Mouse (Mus musculus) small intestine, adult 2 months (tissue): Measurements from ENCODE around the gene Hnrnpa0. TPM values are rescaled to one million over a fixed set of nuclear protein-coding genes. Genes with fewer than 3 reads are reported as not detected.
"Not testable (repeated sequence)": the region's sequence is repeated elsewhere in the genome, so short reads cannot be mapped to it uniquely, and the experiment has no call there.

Experiments
- H3K27ac ChIP-seq: fragments of 200-500 bp; 2 replicates; pipeline ENCODE4 v1.5.1; 2012; ENCODE audit warnings: low read depth, low read length, control low read depth, inconsistent platforms; ENCODE audit not compliant: insufficient read depth
- H3K27me3 ChIP-seq: fragments of 200-500 bp; 2 replicates; pipeline ENCODE4 v1.6.1; 2012; ENCODE audit warnings: mild to moderate bottlenecking, moderate library complexity, low read length, inconsistent platforms; ENCODE audit not compliant: control insufficient read depth, insufficient read depth
- H3K36me3 ChIP-seq: fragments of 200-500 bp; 2 replicates; pipeline ENCODE4 v1.6.1; 2012; ENCODE audit warnings: mild to moderate bottlenecking, low read length, control low read depth, inconsistent platforms; ENCODE audit not compliant: control insufficient read depth, insufficient read depth
- H3K4me1 ChIP-seq: fragments of 200-500 bp; 2 replicates; pipeline ENCODE4 v1.6.1; 2012; ENCODE audit warnings: low read length, inconsistent platforms, mixed read lengths; ENCODE audit not compliant: control insufficient read depth, insufficient read depth, insufficient read length
- H3K4me3 ChIP-seq: fragments of 200-500 bp; 2 replicates; pipeline ENCODE4 v1.5.1; 2012; ENCODE audit warnings: low read depth, mild to moderate bottlenecking, control low read depth, inconsistent platforms, low read length, moderate library complexity
- CTCF ChIP-seq: fragments of 200-500 bp; IDR thresholded peaks from 2 replicates; pipeline ENCODE4 v1.5.1; 2012; ENCODE audit warnings: low read depth, mild to moderate bottlenecking, control low read depth, inconsistent platforms, low read length, moderate library complexity, mixed read lengths; ENCODE audit not compliant: insufficient replicate concordance, insufficient read length; ENCODE audit errors: extremely low read depth
- POLR2A ChIP-seq: fragments of 200-500 bp; IDR thresholded peaks from 2 replicates; pipeline ENCODE4 v1.6.1; 2012; ENCODE audit warnings: low read depth, mild to moderate bottlenecking, control low read depth, inconsistent platforms, low read length, moderate library complexity
- WGBS: fragments of 180-500 bp; shearing (Covaris S2); methylation state at CpG from one replicate; pipeline ENCODE4 v1.1.7; 2018; 5-methylcytosine and 5-hydroxymethylcytosine counted together
- polyA plus RNA-seq: library from polyadenylated mRNA; depleted of rRNA; stranded (reverse); fragments of >200 nt; gene quantifications from 2 replicates; pipeline ENCODE4 v1.2.3, GENCODE M21; 2012

Gene Hnrnpa0
- polyA plus RNA-seq, 1 experiment: 94.1 TPM

DNA sequence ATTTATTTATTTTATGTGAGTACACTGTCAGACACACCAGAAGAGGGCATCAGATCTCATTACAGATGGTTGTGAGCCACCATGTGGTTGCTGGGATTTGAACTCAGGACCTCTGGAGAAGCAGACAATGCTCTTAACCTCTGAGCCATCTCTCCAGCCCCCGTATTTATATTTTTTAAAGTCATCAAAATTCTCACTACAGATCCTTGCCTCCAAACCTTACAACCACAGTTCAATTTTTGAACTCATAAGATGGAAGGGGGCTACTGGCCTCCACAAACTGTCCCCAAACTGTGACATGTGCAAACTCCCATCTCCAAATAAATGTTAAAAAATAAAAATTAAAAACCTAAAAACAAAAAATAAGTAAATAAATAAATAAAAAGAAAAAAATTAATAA lies 19.4 kb upstream of the Hnrnpa0 start:
- Histone ChIP-seq H3K27me3 (peaks cover 3% of the 10 kb centered on the region; the same call in 1 of the 2 replicates), H3K4me1 (peaks cover 2% of the 10 kb centered on the region; the same call in 1 of the 2 replicates), H3K36me3 (no peaks in the 10 kb centered on the region), H3K4me3 (no peak overlapping the region), H3K27ac (no peak overlapping the region)
- TF ChIP-seq POLR2A (no peak), CTCF (no peak)
- WGBS: 86% methylated on average over 1 of the region's 1 CpGs

DNA sequence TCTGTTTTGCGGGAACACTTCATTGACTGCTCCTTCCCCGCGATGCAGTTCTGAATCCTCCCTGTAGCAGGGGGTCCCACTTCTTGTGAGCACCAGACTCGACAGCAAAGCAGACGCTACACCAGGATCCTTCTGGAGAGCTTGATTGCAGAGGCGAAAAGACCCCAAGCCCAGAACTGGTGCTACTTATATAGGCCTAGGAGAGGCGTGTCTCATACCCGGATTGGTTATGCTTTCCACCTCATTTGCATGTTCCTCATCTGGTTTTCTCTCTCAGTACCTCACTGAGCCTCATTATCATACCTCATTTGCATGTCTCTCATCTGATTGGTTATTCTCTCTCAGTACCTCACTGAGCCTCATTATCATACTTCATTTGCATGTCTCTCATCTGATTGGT lies 18.2 kb upstream of the Hnrnpa0 start:
- 97% methylated on average over 8 of the region's 8 CpGs for WGBS

DNA sequence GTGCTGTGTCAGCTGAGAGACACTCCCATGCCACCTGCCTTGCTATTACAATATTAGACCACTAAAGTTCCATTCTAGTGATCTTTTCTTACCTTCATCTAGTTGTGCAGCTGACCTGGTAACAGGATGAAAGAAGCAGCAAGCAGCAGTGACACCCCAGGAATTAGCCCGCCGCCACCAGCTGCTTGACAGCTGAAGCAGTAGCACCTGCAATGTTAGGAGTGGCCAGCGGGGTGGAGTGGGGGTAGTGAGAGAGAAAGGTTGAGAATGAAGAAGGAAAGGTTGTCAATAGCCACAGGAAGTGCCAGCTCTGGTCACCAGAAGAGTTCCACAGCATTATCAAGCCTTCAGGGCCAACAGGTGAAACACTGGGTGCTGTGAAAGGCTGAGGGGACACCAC lies 3.3 kb upstream of the Hnrnpa0 start:
- Histone ChIP-seq H3K27ac (no peak overlapping the region), H3K36me3 (peaks cover 3% of the 10 kb centered on the region; the same call in 1 of the 2 replicates), H3K4me3 (no peak overlapping the region), H3K27me3 (no peaks in the 10 kb centered on the region), H3K4me1 (peaks cover 9% of the 10 kb centered on the region; the same call in 1 of the 2 replicates)
- WGBS: 39% methylated on average over 3 of the region's 3 CpGs
- TF ChIP-seq CTCF (no peak), POLR2A (no peak)

More for the DNA sequence above, 18.2 kb upstream of the Hnrnpa0 start:
- H3K36me3 ChIP-seq, H3K27ac ChIP-seq, H3K27me3 ChIP-seq, H3K4me3 ChIP-seq, H3K4me1 ChIP-seq: not testable (repeated sequence)

DNA sequence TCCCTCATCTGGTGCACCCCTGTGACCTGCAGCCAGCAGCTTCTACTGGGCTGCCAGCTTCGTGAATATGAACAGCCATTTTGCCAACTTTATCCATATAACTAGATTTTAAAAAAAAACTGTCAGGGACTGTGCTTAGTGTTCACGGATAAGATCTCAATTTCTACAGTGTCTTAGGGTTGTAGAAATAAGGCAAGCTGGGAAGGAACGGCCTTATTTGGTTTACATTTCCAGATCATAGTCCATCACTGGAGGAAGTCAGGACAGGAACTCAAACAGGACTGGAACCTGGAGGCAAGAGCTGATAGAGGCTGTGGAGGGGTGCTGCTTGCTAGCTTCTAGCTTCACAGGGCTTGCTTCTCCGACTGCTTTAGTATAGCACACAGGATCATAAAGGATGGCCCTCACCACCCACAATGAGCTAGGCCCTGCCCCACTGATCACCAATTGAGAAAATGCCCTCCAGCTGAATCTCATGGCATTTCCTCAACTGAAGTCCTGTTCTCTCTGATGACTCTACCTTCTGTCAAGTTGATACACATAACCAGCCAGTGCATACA lies 1.4 kb upstream of the Hnrnpa0 start:
- 8% methylated on average over 4 of the region's 4 CpGs for WGBS
- Histone ChIP-seq H3K4me1 (peaks cover 9% of the 10 kb centered on the region; the same call in 1 of the 2 replicates), H3K27me3 (no peaks in the 10 kb centered on the region), H3K27ac (peak overlapping the region; percentile 83), H3K4me3 (peak overlapping the region; percentile 94), H3K36me3 (peaks cover 4% of the 10 kb centered on the region; the same call in 1 of the 2 replicates)
- TF ChIP-seq CTCF: no peak
- TF ChIP-seq POLR2A: no peak

DNA sequence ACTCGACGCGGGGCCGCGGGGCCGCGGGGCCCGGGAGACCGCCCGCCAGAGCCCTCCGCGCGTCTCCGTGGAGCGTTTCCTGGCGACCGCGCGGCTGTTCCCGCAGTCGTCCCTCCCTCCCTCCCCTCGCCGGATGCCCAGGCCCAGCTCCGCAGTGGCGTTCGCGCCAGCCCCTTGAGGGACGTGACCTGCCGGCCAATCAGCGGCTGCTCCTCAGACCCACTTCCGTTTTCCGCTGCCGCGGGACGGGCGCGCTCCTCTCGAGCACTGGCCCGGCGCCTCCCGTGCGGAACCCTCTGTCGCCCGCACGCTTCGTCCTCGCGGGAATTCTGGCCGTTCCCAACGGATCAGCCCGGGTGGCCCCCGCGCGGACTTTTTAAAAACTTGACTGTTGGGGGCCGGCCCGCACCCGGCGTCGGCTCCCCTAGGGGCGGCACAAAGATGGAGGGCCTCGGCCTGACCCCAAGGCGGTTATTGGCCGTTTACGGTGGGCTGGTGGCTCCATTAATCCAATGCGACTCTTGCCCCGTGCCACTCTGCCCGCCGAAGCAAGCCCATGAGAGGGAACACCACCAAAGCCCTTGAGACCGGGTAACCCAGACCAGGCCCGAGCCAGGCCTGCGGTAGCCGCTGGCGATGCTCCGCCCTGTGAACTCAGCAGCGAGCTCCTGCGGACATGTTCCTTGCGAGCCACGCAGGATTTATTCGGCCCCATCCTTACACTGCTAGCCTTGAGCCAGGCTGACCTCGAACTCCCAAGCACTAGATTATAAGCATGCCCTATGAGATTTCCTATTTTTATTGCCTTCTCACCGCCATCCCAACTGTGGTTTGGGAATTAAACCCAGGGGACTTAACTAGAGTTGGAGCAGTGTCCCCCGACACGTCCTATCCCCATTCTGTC lies 664 bp upstream of the Hnrnpa0 start:
- peaks cover 4% of the 10 kb centered on the region; the same call in 1 of the 2 replicates for H3K36me3 ChIP-seq
- H3K4me3 ChIP-seq: peak overlapping the region; percentile 94
- H3K4me1 ChIP-seq: peaks cover 9% of the 10 kb centered on the region; the same call in 1 of the 2 replicates
- WGBS: under 1% methylated on average over 82 of the region's 83 CpGs
- TF ChIP-seq CTCF: no peak
- peak; percentile 92 for TF ChIP-seq POLR2A
- H3K27me3 ChIP-seq: no peaks in the 10 kb centered on the region
- peak overlapping the region; percentile 88 for H3K27ac ChIP-seq

DNA sequence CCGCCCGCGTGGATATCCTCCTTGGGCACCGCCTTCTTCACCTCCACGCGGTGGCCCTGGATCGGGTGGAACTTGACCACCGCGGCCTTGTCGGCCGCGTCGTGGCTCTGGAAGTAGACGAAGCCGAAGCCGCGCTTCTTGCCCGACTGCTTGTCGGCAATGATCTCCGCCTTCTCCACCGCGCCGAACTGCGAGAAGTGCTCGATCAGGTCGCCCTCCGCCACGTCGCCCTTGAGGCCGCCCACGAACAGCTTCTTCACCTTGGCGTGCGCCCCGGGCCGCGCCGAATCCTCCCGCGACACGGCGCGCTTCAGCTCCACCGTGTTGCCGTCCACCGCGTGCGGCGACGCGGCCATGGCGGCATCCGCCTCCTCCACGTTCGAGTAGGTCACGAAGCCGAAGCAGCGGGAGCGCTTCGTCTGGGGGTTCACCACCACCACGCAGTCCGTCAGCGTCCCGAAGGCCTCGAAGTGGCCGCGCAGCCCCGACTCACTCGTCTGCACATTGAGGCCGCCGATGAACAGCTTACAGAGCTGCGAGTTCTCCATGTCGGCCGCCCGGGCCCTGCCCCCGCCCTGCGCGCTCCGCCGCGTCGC lies 492 bp downstream of the Hnrnpa0 start:
- H3K27ac ChIP-seq: peak overlapping the region; percentile 87
- H3K4me3 ChIP-seq: peak overlapping the region; percentile 94
- peaks cover 11% of the 10 kb centered on the region; the same call in 1 of the 2 replicates for H3K4me1 ChIP-seq
- 0 out of 2 replicates have a peak, but pooled peaks have one; percentile 7 for TF ChIP-seq POLR2A
- TF ChIP-seq CTCF: no peak
- WGBS: under 1% methylated on average over 81 of the region's 81 CpGs
- H3K36me3 ChIP-seq: peaks cover 4% of the 10 kb centered on the region; the same call in 1 of the 2 replicates
- H3K27me3 ChIP-seq: no peaks in the 10 kb centered on the region
